Mouse (Mus musculus): Measurements from ENCODE around the gene Limch1.

DNA sequence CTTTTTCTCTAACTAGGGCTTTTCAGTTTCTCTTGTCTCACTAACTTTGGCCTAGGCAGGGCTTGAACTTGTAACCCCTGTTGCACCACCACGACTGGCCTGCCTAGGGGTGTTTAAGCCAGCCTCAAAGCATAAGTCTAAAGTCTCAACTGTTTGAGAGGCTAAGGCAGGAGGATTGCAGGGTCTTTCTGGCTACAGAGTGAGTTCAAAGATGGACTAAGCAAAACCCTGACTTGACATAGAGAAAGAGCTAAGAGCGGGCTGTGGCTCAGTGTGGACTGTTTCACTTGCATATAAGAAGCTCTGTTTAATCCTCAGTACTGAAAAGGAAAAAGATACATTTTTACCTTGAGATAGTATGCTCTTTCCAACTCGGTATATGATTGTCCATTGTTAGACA is 268.3 kb downstream of the Limch1 start:
- TF ChIP-seq CTCF (IDR thresholded peaks at IDR 0.05; ENCODE audit: low read depth, low read length) (no peak), POLR2A (IDR thresholded peaks at IDR 0.05; ENCODE audit: borderline replicate concordance, low read depth, low read length) (no peak)

Data from bone marrow macrophage, adult 2 months (primary cell).